Mouse (Mus musculus) heart, adult 2 months (tissue): ENCODE data around the gene Lmtk3.

ENCODE experiments used
- CTCF ChIP-seq: fragments of 200-600 bp; IDR thresholded peaks from 2 replicates; pipeline ENCODE4 v1.8.1; 2022; ENCODE audit warnings: antibody characterized with exemption, mild to moderate bottlenecking, moderate library complexity
- POLR2A ChIP-seq: fragments of 200-500 bp; IDR thresholded peaks from 2 replicates; pipeline ENCODE4 v1.6.1; 2011; ENCODE audit warnings: mild to moderate bottlenecking, low read depth, low read length, control low read depth; ENCODE audit not compliant: insufficient read depth

GRCm38 (mm10) chr7:45805941-45806340 lies 22.4 kb downstream of the Lmtk3 start:
- TF ChIP-seq CTCF (no peak), POLR2A (no peak)
